Mouse (Mus musculus) G1E (cell line): ENCODE data around the gene Pcgf5. TPM values are rescaled to one million over a fixed set of nuclear protein-coding genes. Genes with fewer than 3 reads are reported as not detected.

Experiments
- ATAC-seq: 2 replicates; pipeline ENCODE4 v1.8.0; 2016; ENCODE audit warnings: mild to moderate bottlenecking; ENCODE audit not compliant: insufficient number of reproducible peaks, poor library complexity, low FRiP score, severe bottlenecking; ENCODE audit errors: extremely low read depth
- DNase-seq: peaks from one replicate; pipeline ENCODE4 v3.0.0; 2012; ENCODE audit warnings: low spot score
- H3K27me3 ChIP-seq: 2 replicates; pipeline ENCODE4 v1.6.1; 2012; ENCODE audit warnings: mild to moderate bottlenecking, low read length, inconsistent platforms; ENCODE audit not compliant: insufficient read depth
- H3K36me3 ChIP-seq: replicated peaks from 2 replicates; pipeline ENCODE3; 2012; ENCODE audit warnings: mild to moderate bottlenecking, inconsistent platforms
- H3K4me1 ChIP-seq: 2 replicates; pipeline ENCODE4 v1.6.1; 2012; ENCODE audit warnings: low read depth, low read length, inconsistent platforms, mixed read lengths; ENCODE audit not compliant: insufficient read depth
- H3K4me3 ChIP-seq: 2 replicates; pipeline ENCODE4 v1.5.1; 2012; ENCODE audit warnings: low read depth, mild to moderate bottlenecking, inconsistent platforms, low read length, moderate library complexity, mixed read lengths
- H3K9me3 ChIP-seq: replicated peaks from 2 replicates; pipeline ENCODE4 v1.6.1; 2012; ENCODE audit warnings: inconsistent platforms
- CTCF ChIP-seq: IDR thresholded peaks from 2 replicates; pipeline ENCODE4 v1.5.1; 2012; ENCODE audit warnings: low read depth, low read length, inconsistent platforms, mixed read lengths
- GATA1 ChIP-seq: IDR thresholded peaks from 2 replicates; pipeline ENCODE4 v1.6.1; 2012; ENCODE audit warnings: borderline replicate concordance, low read length, inconsistent platforms, mixed read lengths
- GATA2 ChIP-seq: IDR thresholded peaks from 2 replicates; pipeline ENCODE4 v1.6.1; 2012; ENCODE audit warnings: low read depth, low read length, inconsistent platforms, borderline replicate concordance
- POLR2AphosphoS5 ChIP-seq: IDR thresholded peaks from 2 replicates; pipeline ENCODE4 v1.6.1; 2012; ENCODE audit warnings: low read depth, low read length, inconsistent platforms; ENCODE audit not compliant: insufficient replicate concordance
- TAL1 ChIP-seq: conservative IDR thresholded peaks from 2 replicates; pipeline ENCODE4 v1.6.1; 2012; ENCODE audit warnings: low read depth, low read length, inconsistent platforms, mixed read lengths
- polyA plus RNA-seq: library from polyadenylated mRNA; stranded (reverse); fragments of >175 nt; gene quantifications from 2 replicates; pipeline ENCODE4 v1.2.3, GENCODE M21; 2012
- total RNA-seq, 2 experiments: library from RNA; stranded (forward) in 1 of 2; stranded (reverse) in 1 of 2; fragments of 200-1000 nt in 1 of 2; fragments of >200 nt in 1 of 2; fragmentation: Nextera tagmentation in 1 of 2; gene quantifications; 2 replicates each; pipeline ENCODE4 v1.2.3; 2014 to 2017

The Pcgf5 gene
- total and polyA plus RNA-seq, 3 experiments = 3.8 to 23.5 (median 21.4) TPM

- TF ChIP-seq TAL1 (peak; percentile 13; the same call in 1 of the 2 replicates), POLR2AphosphoS5 (no peak)
- H3K4me1 ChIP-seq = peaks cover 13% of the 10 kb centered on the region
- DNase-seq (no peak), ATAC-seq (peak; percentile 75)
- no peaks in the 10 kb centered on the region for H3K9me3 ChIP-seq
- no peaks in the 10 kb centered on the region for H3K36me3 ChIP-seq
- H3K4me3 ChIP-seq = no peak overlapping the region
- peaks cover 13% of the 10 kb centered on the region for H3K27me3 ChIP-seq
Measured at GRCm38 (mm10) chr19:36328678-36329077, 19.4 kb upstream of the Pcgf5 start.

GRCm38 (mm10) chr19:36347376-36347775, 733 bp upstream of the Pcgf5 start:
- Histone ChIP-seq H3K9me3 (peaks cover 13% of the 10 kb centered on the region), H3K4me1 (no peaks in the 10 kb centered on the region), H3K27me3 (peaks cover 16% of the 10 kb centered on the region), H3K36me3 (no peaks in the 10 kb centered on the region), H3K4me3 (no peak overlapping the region)
- DNase-seq (no peak), ATAC-seq (no peak)
- TF ChIP-seq GATA2 (no peak), POLR2AphosphoS5 (no peak), TAL1 (no peak), CTCF (no peak), GATA1 (no peak)

GRCm38 (mm10) chr19:36347831-36348160, 313 bp upstream of the Pcgf5 start:
- H3K4me1 ChIP-seq = no peaks in the 10 kb centered on the region
- ATAC-seq = no peak
- no peaks in the 10 kb centered on the region for H3K36me3 ChIP-seq
- H3K27me3 ChIP-seq = peaks cover 16% of the 10 kb centered on the region
- H3K4me3 ChIP-seq = no peak overlapping the region
- peaks cover 13% of the 10 kb centered on the region for H3K9me3 ChIP-seq
- TF ChIP-seq TAL1 = no peak
- no peak for TF ChIP-seq CTCF
- TF ChIP-seq GATA2 = no peak
- TF ChIP-seq GATA1 = no peak
- no peak for TF ChIP-seq POLR2AphosphoS5
- DNase-seq = no peak

GRCm38 (mm10) chr19:36348801-36349486, 835 bp downstream of the Pcgf5 start:
- H3K4me3 ChIP-seq = no peak overlapping the region
- no peaks in the 10 kb centered on the region for H3K36me3 ChIP-seq
- peaks cover 13% of the 10 kb centered on the region for H3K9me3 ChIP-seq
- ATAC-seq = no peak
- no peak for DNase-seq
- H3K4me1 ChIP-seq = no peaks in the 10 kb centered on the region
- H3K27me3 ChIP-seq = peaks cover 16% of the 10 kb centered on the region
- TF ChIP-seq POLR2AphosphoS5 (no peak), GATA1 (no peak), CTCF (no peak), GATA2 (no peak), TAL1 (no peak)

GRCm38 (mm10) chr19:36349487-36349955, 1.4 kb downstream of the Pcgf5 start:
- no peak overlapping the region for H3K4me3 ChIP-seq
- DNase-seq = no peak
- no peaks in the 10 kb centered on the region for H3K4me1 ChIP-seq
- no peaks in the 10 kb centered on the region for H3K36me3 ChIP-seq
- peaks cover 13% of the 10 kb centered on the region for H3K9me3 ChIP-seq
- TF ChIP-seq GATA1 (no peak), GATA2 (no peak), TAL1 (no peak), CTCF (no peak), POLR2AphosphoS5 (no peak)
- peaks cover 16% of the 10 kb centered on the region for H3K27me3 ChIP-seq
- ATAC-seq = no peak

GRCm38 (mm10) chr19:36350181-36350580, 2.1 kb downstream of the Pcgf5 start:
- no peak for TF ChIP-seq CTCF
- no peak for TF ChIP-seq GATA2
- no peak for TF ChIP-seq GATA1
- no peak for TF ChIP-seq TAL1
- no peak for TF ChIP-seq POLR2AphosphoS5
- no peak overlapping the region for H3K4me3 ChIP-seq
- no peaks in the 10 kb centered on the region for H3K4me1 ChIP-seq
- no peak for ATAC-seq
- no peaks in the 10 kb centered on the region for H3K36me3 ChIP-seq
- H3K9me3 ChIP-seq = peaks cover 13% of the 10 kb centered on the region
- H3K27me3 ChIP-seq = peaks cover 12% of the 10 kb centered on the region
- DNase-seq = no peak
